Mouse (Mus musculus) brain, embryonic 14.5 days (tissue): ENCODE results near the gene Nrde2.

ENCODE experiments used
- CTCF ChIP-seq: fragments of 200-500 bp; IDR thresholded peaks from 2 replicates; pipeline ENCODE4 v1.5.1; 2012; ENCODE audit warnings: inconsistent platforms, mild to moderate bottlenecking, moderate library complexity, borderline replicate concordance; ENCODE audit not compliant: insufficient read depth, insufficient read length; ENCODE audit errors: extremely low read depth
- POLR2A ChIP-seq: fragments of 200-500 bp; IDR thresholded peaks from 2 replicates; pipeline ENCODE4 v1.6.1; 2012; ENCODE audit warnings: mild to moderate bottlenecking, inconsistent platforms, borderline replicate concordance; ENCODE audit not compliant: poor library complexity, insufficient read depth, insufficient read length, severe bottlenecking; ENCODE audit errors: extremely low read depth

- TF ChIP-seq CTCF (no peak), POLR2A (no peak)
Observed at GRCm38 (mm10) chr12:100166939-100167338, 7.5 kb upstream of the Nrde2 start.
